In the genomic region with DNA sequence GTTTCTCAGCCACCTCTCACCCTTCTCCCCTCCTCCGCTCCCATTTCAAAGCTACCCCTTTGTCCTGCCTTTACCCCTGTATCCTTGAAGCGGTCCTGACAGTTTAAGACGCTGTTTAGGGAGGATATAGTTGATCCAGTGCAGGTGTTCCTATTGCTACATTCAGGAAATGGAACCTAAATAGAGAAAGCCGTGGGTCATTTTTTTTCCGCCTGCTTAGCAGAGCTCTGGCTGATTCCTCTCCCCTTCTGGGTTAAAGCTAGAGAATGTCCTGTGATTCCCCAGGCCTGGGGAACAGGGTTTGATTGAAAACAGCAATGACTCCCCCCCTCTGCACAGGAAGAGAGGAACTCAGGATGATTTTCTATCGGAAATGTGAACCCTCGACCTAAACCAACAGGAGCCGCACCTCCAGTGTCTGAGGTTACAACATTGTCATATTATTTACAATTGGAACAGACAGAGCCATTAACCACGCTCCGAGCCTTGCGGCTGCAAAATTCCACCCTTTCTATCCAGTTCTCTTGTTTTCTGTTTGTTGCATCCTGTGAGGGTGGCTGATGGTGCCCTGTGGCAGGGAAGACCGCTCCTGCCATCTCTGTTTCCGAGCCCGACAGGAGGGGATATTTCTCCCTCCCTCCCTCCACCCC, we compare ENCODE assay signal across 8 mouse cellular contexts.
DNase-seq lines count a peak whose midpoint lies in the region; ATAC-seq and TF ChIP-seq lines count a peak whose summit lies in the region.

No protein-coding gene starts in this region.

- H3K9ac ChIP-seq in heart, embryonic 13.5 days: peak overlapping the region; percentile 67
- H3K9ac ChIP-seq in liver, postnatal 0 days (replicated peaks): no peak overlapping the region

- peaks cover 28% of the 10 kb centered on the region for H3K4me1 ChIP-seq in heart, embryonic 13.5 days
- no peaks in the 10 kb centered on the region for H3K4me1 ChIP-seq in liver, postnatal 0 days (ENCODE audit: insufficient read depth)

- no peak for ATAC-seq in heart, embryonic 13.5 days (ENCODE audit: extremely low read depth, insufficient number of reproducible peaks, low FRiP score, low TSS enrichment)
- no peak for ATAC-seq in liver, postnatal 0 days
- no peak for ATAC-seq in erythroid progenitor cell, adult 5-6 weeks (replicated peaks; ENCODE audit: low FRiP score, poor library complexity, severe bottlenecking)

- no peak for TF ChIP-seq CTCF in liver, postnatal 0 days (IDR thresholded peaks at IDR 0.05; ENCODE audit: low read depth)

- peak overlapping the region; percentile 45 for H3K4me3 ChIP-seq in heart, embryonic 13.5 days
- no peak overlapping the region for H3K4me3 ChIP-seq in liver, postnatal 0 days (ENCODE audit: low read depth, low read length)

- no peak for TF ChIP-seq EP300 in liver, postnatal 0 days (IDR thresholded peaks at IDR 0.05; ENCODE audit: low read depth)

- H3K4me2 ChIP-seq in heart, embryonic 13.5 days: peak overlapping the region; percentile 68
- peak overlapping the region; percentile 35 for H3K4me2 ChIP-seq in liver, postnatal 0 days (ENCODE audit: low read depth, low read length)

- no peaks in the 10 kb centered on the region for H3K36me3 ChIP-seq in heart, embryonic 13.5 days
- no peaks in the 10 kb centered on the region for H3K36me3 ChIP-seq in liver, postnatal 0 days (replicated peaks; ENCODE audit: insufficient read depth, low read length)

- H3K9me3 ChIP-seq in heart, embryonic 13.5 days: no peaks in the 10 kb centered on the region
- no peaks in the 10 kb centered on the region for H3K9me3 ChIP-seq in liver, postnatal 0 days (ENCODE audit: low read length)

- H3K27me3 ChIP-seq in heart, embryonic 13.5 days (replicated peaks): no peaks in the 10 kb centered on the region
- no peaks in the 10 kb centered on the region; the same call in 1 of the 2 replicates for H3K27me3 ChIP-seq in liver, postnatal 0 days (ENCODE audit: insufficient read depth, low read length)

- peak overlapping the region; percentile 25; the same call in 1 of the 2 replicates for H3K27ac ChIP-seq in heart, embryonic 13.5 days (replicated peaks)
- no peak overlapping the region for H3K27ac ChIP-seq in liver, postnatal 0 days (ENCODE audit: low read depth)

- 21% methylated on average over 14 of the region's 14 CpGs for WGBS in heart, embryonic 13.5 days
- 26% methylated on average over 14 of the region's 14 CpGs for WGBS in liver, postnatal 0 days (ENCODE audit: insufficient replicate concordance)

- no peak for DNase-seq in heart, postnatal 4 days
- DNase-seq in cerebellum, adult 9-10 months: peak; percentile 29
- DNase-seq in forelimb bud, embryonic 11.5 days (ENCODE audit: low read depth, low spot score): peak; percentile 50
- no peak for DNase-seq in liver, postnatal 0 days
- DNase-seq in layer of hippocampus, postnatal 25 days (ENCODE audit: extremely low spot score in 1 of 2, low spot score in 1 of 2): no peak
- DNase-seq in spleen, adult 18-20 months: no peak

Comparison
In these comparisons a context has a peak if more than half of its experiments do, and no peak if none do; other contexts are left out.
1. DNase-seq: peak in cerebellum, adult 9-10 months (single experiment) and forelimb bud, embryonic 11.5 days (single experiment); none in heart, postnatal 4 days (single experiment), liver, postnatal 0 days (single experiment), layer of hippocampus, postnatal 25 days (0 of 2) and spleen, adult 18-20 months (0 of 2).